Mouse (Mus musculus) left cerebral cortex, postnatal 36 days (tissue): Measurements from ENCODE around the gene Dusp10. TPM values are rescaled to one million over a fixed set of nuclear protein-coding genes. Genes with fewer than 3 reads are reported as not detected.

ENCODE experiments used
- DNase-seq, 2 experiments: peaks; one replicate each; pipeline ENCODE4 v3.0.0; 2021 to 2022; ENCODE audit warnings: low spot score in 2 of 2, mixed read lengths in 1 of 2
- intact Hi-C: fragments of 180-260 bp; cut with DNase I; formaldehyde crosslinking; loops from one replicate; pipeline ENCODE4 v1.15.1; 2025
- total RNA-seq, 2 experiments: library from RNA; stranded (reverse); gene quantifications; 2 replicates each; pipeline ENCODE4 v1.2.3; 2021

The Dusp10 gene
- total RNA-seq, 2 experiments from 2014 or later: 6.0 to 7.1 TPM

DNA sequence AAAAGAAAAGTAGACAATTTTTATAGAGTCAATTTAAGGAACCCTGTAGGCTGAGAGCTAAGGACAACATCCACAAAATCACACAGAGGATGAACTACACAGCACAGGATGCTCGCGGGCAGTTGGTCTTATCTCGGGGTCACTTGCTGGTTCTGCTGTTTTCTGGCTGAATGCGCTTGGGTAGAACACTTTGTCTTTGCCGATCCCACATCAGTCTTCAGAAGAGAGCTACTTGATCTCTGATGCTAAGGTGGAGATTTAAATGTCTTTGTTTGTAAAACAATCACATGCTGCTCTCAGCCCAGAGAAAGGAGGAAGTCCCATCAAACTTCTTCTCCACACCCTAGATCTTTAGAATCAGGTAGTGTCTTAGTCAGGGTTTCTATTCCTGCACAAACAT is 12.0 kb downstream of the Dusp10 start:
- intact Hi-C loops: no loop called here
- no peak for DNase-seq

DNA sequence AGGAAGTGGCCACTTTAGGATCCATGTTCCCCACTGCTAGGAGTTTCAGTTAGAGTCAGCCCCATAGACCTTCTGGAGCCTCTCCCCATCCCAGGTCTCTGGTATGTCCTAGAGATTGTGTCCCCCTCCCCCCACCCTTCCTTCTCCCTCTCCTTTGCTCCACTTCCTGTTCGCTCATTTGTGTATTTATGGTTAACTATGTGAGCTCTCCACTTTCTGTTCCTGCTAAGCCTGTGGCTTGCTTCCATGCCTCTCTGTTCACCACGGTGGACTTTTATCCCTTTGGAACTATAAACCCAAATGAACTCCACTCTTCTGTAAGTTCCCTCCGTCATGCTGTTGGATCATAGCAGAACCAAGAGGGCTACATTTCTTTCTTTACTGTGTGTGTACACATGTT is 13.9 kb downstream of the Dusp10 start:
- DNase-seq: no peak
- intact Hi-C loops: no loop called here

GRCm38 (mm10) chr1:184030070-184030802 is 17.1 kb downstream of the Dusp10 start:
- intact Hi-C loops: no loop called here
- no peak for DNase-seq

GRCm38 (mm10) chr1:184032682-184033389 is 19.7 kb downstream of the Dusp10 start:
- intact Hi-C loops: no loop called here
- DNase-seq: no peak

DNA sequence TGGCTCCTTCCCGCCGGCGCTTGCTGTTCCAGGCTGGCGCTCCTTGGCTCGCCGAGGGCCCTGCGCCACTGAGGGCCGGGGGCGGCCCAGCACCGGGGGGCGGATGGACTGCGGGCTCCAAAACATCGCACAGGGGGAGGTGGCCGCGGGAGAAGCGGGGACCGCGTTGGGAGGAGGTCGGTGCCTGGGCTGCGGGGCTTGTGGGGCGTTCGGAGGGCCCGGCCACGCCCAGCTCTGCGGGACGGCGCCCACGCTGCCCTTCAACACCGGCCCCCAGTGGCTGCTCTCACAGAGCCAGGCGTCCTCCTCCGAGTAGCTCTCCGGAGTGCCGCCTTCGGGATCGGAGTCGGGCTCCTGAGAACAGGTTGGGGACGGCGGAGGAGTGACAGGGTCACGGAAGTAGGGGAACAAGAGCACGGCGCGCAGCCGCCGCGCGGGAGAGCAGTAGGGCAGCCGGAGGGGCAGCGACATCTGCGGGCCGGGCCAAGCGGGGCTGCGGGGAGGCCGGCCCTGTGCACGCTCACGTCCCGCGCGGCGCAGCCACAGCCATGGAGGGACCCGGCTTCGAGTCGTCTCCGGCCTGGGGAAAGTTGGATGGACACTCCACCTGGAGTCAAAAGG is 20.4 kb downstream of the Dusp10 start:
- intact Hi-C loops: no loop called here
- DNase-seq: peak; percentile 70 to 76

DNA sequence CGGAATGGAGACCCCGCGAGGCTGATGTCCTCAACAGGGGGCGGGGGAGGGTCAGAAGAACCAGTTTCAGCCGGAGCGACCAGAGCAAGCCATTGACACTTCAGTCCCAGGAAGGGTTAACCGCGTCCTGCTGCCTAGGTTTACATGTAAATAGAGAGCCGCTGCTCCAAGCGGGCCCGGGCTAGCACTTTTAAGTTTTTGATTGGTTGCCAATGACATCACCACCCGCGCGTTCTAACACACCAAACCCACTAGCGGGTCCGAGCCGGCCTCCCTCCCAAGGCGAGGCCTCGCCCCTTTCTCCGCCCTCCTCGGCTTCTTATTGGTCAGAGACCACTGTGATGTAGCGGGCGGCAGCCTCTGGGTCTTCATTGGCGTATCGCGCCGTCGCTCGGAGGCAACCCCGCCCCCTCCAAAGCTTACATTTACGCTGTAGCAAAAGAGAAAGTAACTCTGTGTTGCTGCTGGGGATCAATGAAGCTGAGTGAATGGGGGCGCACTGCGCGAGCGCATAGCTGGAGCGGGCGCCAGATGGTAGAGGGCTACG is 21.0 kb downstream of the Dusp10 start, which contains the start of gene 1700056E22Rik:
Gene 1700056E22Rik (minus strand): TSS at position 291 of the 547 bp plus-strand sequence.
- intact Hi-C loops: no loop called here

DNA sequence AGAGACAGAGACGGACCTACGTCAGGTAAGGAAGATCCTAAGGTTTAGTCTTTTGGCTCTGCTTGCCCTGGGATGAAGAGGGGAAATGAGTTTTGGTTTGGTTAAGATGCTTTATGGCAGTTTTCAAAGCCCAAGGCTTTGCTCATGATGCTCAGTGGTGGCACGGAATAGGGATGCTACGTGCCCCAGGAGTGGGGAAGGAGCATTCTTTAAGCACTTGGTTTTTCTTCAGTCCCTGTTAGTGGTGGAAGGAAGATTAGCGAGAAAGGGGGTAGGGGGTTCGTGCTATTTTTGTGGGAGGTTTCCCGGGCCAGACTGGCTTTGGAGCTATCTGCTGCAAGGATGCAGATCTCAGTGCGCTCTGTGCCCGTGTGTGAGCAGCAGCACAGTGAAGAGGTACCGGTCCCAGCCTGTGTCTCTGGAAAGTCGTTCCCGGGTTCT is 21.7 kb downstream of the Dusp10 start:
- intact Hi-C loops: no loop called here
- peak; percentile 16 to 26 for DNase-seq

More for the DNA sequence above, 21.0 kb downstream of the Dusp10 start, which contains the start of gene 1700056E22Rik:
- peak; percentile 95 for DNase-seq

DNA sequence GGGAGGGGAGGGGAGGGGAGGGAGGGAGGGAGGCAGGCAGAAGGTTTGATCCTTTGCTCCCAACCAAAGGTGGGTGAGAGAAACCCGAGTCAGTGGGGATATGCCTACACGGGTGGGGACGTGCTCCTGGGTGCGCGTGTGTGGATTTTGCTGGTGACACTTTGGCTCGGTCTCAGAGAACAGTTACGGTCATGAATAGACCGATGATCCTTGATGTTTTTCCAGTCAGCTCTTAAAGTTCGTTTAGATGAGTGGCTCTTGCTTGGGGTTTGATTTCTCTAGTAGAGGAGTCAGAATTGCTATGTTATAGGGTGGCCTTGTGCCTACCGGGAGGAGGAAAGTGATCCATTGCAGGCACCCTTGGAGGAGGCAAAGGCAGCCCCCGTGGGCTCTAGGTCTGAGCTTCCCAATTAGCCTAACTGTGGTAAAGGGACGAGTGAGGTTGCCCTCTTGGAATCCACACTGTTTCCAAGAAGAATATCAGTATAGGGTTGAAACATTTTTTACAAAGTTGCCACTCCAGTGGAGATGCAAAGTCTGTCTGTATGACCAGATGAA is 22.3 kb downstream of the Dusp10 start:
- DNase-seq: no peak
- intact Hi-C loops: no loop called here

DNA sequence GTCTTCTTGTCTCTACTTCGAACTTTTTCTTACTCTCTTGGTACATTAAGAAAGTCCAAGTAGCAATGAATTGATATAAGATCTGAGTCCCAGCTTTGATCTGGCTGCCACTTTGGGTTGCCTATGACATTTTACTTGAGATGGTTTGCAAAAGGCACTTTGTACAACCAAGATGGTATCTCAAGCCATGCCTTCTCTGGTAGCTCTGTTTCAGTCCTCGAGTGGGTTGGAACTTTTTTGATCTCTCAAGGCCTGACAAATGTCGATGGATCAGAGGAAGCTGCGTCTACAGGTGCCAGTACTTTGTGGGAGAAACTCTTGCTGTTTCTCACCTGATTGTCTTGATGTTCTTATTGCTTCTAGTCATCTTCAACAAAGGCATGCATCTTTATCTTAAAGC is 24.7 kb downstream of the Dusp10 start:
- no peak for DNase-seq
- intact Hi-C loops: no loop called here

DNA sequence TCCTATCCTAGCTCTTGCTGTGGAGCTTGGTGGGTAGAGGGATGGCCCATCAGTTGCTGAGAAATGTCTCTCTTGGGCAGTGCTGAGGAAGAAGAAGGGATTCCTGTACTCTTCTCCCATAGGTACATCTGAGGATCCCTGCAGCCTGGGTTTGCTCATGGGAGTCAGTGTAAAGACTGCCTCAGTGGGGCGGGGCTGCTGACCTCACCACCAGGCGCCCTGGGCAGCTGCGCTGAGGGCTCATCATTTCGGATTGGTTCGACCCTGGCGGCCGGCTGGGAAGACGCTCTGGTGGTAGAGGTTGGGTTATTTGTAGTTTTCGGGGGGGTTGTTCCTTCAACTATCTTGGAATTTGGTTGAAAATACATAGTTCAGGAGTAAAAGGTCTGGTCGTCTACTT is 26.2 kb downstream of the Dusp10 start:
- DNase-seq: no peak
- intact Hi-C loops: no loop called here

DNA sequence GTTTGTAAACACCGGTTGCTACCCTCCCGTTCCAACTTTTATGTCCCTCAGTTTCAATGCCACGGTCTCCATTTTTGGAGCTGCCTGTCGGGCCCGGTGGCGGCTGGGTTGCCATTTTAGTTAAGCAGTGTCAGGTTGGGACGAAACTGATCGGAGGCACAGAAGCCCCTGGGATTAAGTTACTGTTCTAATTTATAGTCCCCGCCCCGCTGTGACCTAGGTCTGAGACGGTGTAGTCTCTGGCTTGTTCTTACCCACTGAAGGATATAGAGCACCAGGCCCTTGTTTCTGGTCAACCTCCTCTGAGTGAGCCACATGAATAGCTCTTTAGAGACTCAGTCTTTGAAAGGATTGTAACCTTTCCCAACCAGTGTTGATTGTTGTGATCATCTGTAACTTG is 27.1 kb downstream of the Dusp10 start:
- no peak for DNase-seq
- intact Hi-C loops: no loop called here

- intact Hi-C loops: no loop called here
- no peak for DNase-seq
Observed at GRCm38 (mm10) chr1:184040906-184041305, 27.8 kb downstream of the Dusp10 start.

- intact Hi-C loops: no loop called here
- no peak for DNase-seq
Observed at GRCm38 (mm10) chr1:184041778-184042573, 28.9 kb downstream of the Dusp10 start.

DNA sequence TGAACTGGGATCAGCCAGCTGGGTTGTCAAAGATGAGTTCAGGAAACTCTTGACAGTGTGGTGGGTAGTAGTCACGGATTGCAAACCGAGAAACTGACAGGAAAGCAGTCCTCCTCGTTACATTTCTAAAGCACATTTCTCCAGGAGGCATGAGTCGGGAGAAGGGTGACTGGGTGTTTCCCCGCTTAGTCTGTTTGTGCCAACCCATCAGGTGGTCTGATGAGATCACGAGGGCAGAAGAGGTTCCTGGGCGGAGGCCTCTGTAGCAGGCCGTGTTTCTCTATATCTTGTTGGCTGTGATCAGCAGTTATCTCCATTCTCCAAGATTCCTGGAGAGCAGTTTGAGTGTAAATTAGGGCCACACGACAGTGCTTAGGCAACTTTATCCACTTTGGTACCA is 29.6 kb downstream of the Dusp10 start:
- no peak for DNase-seq
- intact Hi-C loops: no loop called here

- intact Hi-C loops: no loop called here
Observed at GRCm38 (mm10) chr1:184043391-184043790, 30.3 kb downstream of the Dusp10 start.

DNA sequence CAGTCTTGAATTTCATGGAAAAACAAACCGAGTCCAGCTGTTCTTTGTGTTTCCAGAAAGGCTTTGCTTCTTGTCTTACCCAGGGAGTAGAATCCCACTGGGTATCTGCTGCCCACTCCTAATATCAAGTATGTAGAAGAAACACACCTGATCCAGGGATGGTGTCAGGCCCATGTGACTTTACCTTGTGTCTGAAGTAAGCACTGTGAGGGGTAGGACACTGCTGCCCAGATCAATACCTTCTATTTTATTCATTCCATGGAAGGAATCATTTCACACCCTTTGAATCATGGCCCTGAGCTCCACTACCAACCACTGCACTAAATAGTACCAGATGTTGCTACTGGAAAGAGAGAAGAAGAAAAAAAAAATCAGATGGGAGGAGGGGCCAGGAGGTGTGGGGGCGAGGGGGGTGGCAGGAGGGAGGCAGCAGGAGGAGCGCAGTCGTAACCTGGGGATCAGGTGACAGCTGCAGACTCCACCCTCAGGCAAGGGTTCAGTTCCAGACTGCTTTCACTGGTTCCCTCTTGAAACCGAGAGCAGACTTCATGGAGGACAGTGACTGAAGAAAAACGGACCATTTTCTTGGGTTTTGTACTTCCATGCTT is 33.1 kb downstream of the Dusp10 start:
- no peak for DNase-seq
- intact Hi-C loops: no loop called here

More at GRCm38 (mm10) chr1:184043391-184043790, 30.3 kb downstream of the Dusp10 start:
- no peak for DNase-seq

GRCm38 (mm10) chr1:184047818-184048217 is 34.7 kb downstream of the Dusp10 start:
- no peak for DNase-seq
- intact Hi-C loops: no loop called here

DNA sequence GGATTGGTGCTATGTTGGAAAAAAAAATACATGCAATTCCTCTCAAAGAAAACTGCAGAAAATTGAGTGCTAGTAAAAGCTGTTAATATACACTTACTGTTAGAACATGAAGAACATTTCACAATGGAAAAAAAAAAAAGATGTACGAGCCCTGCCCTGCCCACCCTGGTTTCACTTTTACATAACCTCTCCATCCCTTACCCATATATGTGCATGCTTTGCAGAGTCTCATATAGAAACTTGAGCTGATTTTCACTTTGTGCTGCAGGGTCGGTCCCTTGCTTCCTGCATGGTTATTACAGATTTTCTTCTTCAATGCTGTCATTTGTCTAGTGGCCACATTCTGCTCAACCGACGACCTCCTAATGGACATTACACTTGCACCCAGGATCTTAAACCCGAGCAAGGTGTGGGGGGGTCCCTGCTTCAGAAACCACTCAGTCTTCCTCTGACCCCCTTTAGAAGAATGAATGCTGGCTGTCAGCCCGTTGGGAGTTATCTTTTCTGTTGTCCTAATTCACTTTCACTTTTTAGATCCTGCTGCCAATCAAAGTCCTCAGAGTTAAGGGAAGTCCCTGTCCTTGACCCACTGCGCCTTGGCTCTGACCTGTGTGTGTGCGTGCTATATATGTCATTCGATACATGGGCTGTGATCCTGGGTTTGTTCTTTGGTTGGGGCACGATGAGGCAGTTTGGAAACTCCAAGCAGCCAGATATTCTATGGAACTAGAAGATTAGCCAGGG is 35.7 kb downstream of the Dusp10 start:
- intact Hi-C loops: no loop called here
- DNase-seq: no peak
